Mouse (Mus musculus) ZHBTc4 (cell line): Measurements from ENCODE around the gene Rimbp2.
"Not testable (repeated sequence)": the region's sequence is repeated elsewhere in the genome, so short reads cannot be mapped to it uniquely, and the experiment has no call there.

Experiments used
- DNase-seq: peaks from one replicate; pipeline ENCODE4 v3.0.0-alpha.2; 2011; ENCODE audit warnings: low read depth, low spot score

Gene Rimbp2

GRCm38 (mm10) chr5:128953278-128954070 is at the start of gene Rimbp2:
Gene Rimbp2 (minus strand): TSS chr5:128953486.
- peak; percentile 88 for DNase-seq

GRCm38 (mm10) chr5:129002571-129003011 is 49.3 kb upstream of the Rimbp2 start:
- DNase-seq: no peak

GRCm38 (mm10) chr5:129000706-129001468 is 47.6 kb upstream of the Rimbp2 start:
- DNase-seq: peak; percentile 51

- no peak for DNase-seq
These were observed 34.1 kb upstream of the Rimbp2 start for GRCm38 (mm10) chr5:128987141-128987954.

- no peak for DNase-seq
These were observed 32.7 kb upstream of the Rimbp2 start for GRCm38 (mm10) chr5:128985946-128986345.

- DNase-seq: no peak
These were observed 31.2 kb upstream of the Rimbp2 start for GRCm38 (mm10) chr5:128984536-128984935.

- peak; percentile 82 for DNase-seq
These were observed 28.3 kb upstream of the Rimbp2 start for GRCm38 (mm10) chr5:128981607-128982006.

- DNase-seq: peak; percentile 54
These were observed 27.6 kb upstream of the Rimbp2 start for GRCm38 (mm10) chr5:128980857-128981256.

- peak; percentile 70 for DNase-seq
These were observed 25.7 kb upstream of the Rimbp2 start for GRCm38 (mm10) chr5:128978957-128979356.

GRCm38 (mm10) chr5:128977466-128977865 is 24.2 kb upstream of the Rimbp2 start:
- DNase-seq: not testable (repeated sequence)

GRCm38 (mm10) chr5:128976266-128976665 is 23.0 kb upstream of the Rimbp2 start:
- DNase-seq: peak; percentile 66

GRCm38 (mm10) chr5:128971298-128971697 is 18.0 kb upstream of the Rimbp2 start:
- peak; percentile 78 for DNase-seq

GRCm38 (mm10) chr5:128970878-128971277 is 17.6 kb upstream of the Rimbp2 start:
- DNase-seq: peak; percentile 74

GRCm38 (mm10) chr5:128964353-128964752 is 11.1 kb upstream of the Rimbp2 start:
- DNase-seq: peak; percentile 58

GRCm38 (mm10) chr5:128958916-128959315 is 5.6 kb upstream of the Rimbp2 start:
- peak; percentile 56 for DNase-seq

GRCm38 (mm10) chr5:128954371-128954770 is 1.1 kb upstream of the Rimbp2 start:
- DNase-seq: peak; percentile 84

GRCm38 (mm10) chr5:128952291-128953195 is 743 bp downstream of the Rimbp2 start:
- DNase-seq: peak; percentile 35

GRCm38 (mm10) chr5:128951472-128951871 is 1.8 kb downstream of the Rimbp2 start:
- no peak for DNase-seq

GRCm38 (mm10) chr5:128947093-128947492 is 6.2 kb downstream of the Rimbp2 start:
- DNase-seq: peak; percentile 40

GRCm38 (mm10) chr5:128940436-128940835 is 12.8 kb downstream of the Rimbp2 start:
- no peak for DNase-seq
